Mouse (Mus musculus) intestine, embryonic 15.5 days (tissue): Measurements from ENCODE around the gene Rtn4rl2. TPM values are rescaled to one million over a fixed set of nuclear protein-coding genes. Genes with fewer than 3 reads are reported as not detected.
A peak's percentile ranks its signal among the peaks of the same experiment; 100 is the strongest.

Source experiments
- ATAC-seq: fragments of 200-750 bp; cut with Nextera tagmentation; 2 replicates; pipeline ENCODE4 v1.8.0; 2017; ENCODE audit warnings: moderate TSS enrichment, moderate library complexity
- H3K27ac ChIP-seq: fragments of 300-500 bp; sonication (generic); 2 replicates; pipeline ENCODE4 v1.5.1; 2015; ENCODE audit warnings: mild to moderate bottlenecking, inconsistent platforms
- H3K27me3 ChIP-seq: fragments of 300-500 bp; sonication (generic); replicated peaks from 2 replicates; pipeline ENCODE4 v1.6.1; 2015; ENCODE audit warnings: inconsistent platforms
- H3K36me3 ChIP-seq: fragments of 300-500 bp; sonication (generic); 2 replicates; pipeline ENCODE4 v1.6.1; 2015; ENCODE audit warnings: inconsistent platforms
- H3K4me1 ChIP-seq: fragments of 300-500 bp; sonication (generic); replicated peaks from 2 replicates; pipeline ENCODE4 v1.6.1; 2015; ENCODE audit warnings: inconsistent platforms
- H3K4me2 ChIP-seq: fragments of 300-500 bp; sonication (generic); replicated peaks from 2 replicates; pipeline ENCODE4 v1.6.1; 2015; ENCODE audit warnings: mild to moderate bottlenecking, inconsistent platforms
- H3K4me3 ChIP-seq: fragments of 300-500 bp; sonication (generic); replicated peaks from 2 replicates; pipeline ENCODE4 v1.5.1; 2015; ENCODE audit warnings: inconsistent platforms
- H3K9ac ChIP-seq: fragments of 300-500 bp; sonication (generic); 2 replicates; pipeline ENCODE4 v1.6.1; 2015; ENCODE audit warnings: inconsistent platforms
- H3K9me3 ChIP-seq: fragments of 300-500 bp; sonication (generic); 2 replicates; pipeline ENCODE4 v1.6.1; 2016; ENCODE audit warnings: inconsistent platforms
- WGBS: fragments of 180-500 bp; shearing (Covaris S2); methylation state at CpG from one replicate; pipeline ENCODE4 v1.1.7; 2015; 5-methylcytosine and 5-hydroxymethylcytosine counted together
- polyA plus RNA-seq: library from polyadenylated mRNA; unstranded; fragments of >200 nt; fragmentation: Nextera tagmentation; extraction: Ambion mirVana; gene quantifications from 2 replicates; pipeline ENCODE4 v1.2.1, GENCODE M21; 2015

Rtn4rl2 gene
- polyA plus RNA-seq, 1 experiment from 2014 or later = 1.2 TPM

GRCm38 (mm10) chr2:84859991-84860780 is 26.3 kb downstream of the Rtn4rl2 start:
- no peak for ATAC-seq
- Histone ChIP-seq H3K36me3 (peaks cover 19% of the 10 kb centered on the region; the same call in 1 of the 2 replicates), H3K4me3 (no peak overlapping the region), H3K9me3 (no peaks in the 10 kb centered on the region), H3K27ac (no peak overlapping the region), H3K4me1 (no peaks in the 10 kb centered on the region), H3K9ac (no peak overlapping the region), H3K4me2 (no peak overlapping the region), H3K27me3 (no peaks in the 10 kb centered on the region)
- 85% methylated on average over 7 of the region's 7 CpGs for WGBS

DNA sequence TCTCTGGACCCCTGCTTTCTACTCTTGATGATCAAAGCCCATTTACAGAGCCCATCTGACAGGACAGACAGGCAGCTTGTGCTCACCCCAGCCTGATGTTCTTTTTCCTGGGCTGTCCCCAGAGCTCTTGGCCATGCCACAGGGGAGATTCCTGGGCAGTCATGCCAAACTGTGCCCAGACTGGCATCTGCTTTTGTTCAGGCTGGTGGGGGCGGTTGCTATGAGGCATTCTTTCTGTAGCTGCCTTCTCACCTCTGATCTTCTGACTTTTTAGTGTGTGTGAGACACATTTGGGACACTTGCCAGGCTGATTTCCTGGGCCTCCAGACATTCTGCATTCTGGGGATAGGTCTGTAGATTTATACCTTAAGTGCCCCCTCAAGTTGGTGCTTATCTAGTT is 28.0 kb downstream of the Rtn4rl2 start:
- Histone ChIP-seq H3K27me3 (no peaks in the 10 kb centered on the region), H3K27ac (no peak overlapping the region), H3K4me3 (no peak overlapping the region), H3K4me2 (no peak overlapping the region), H3K9me3 (no peaks in the 10 kb centered on the region), H3K4me1 (no peaks in the 10 kb centered on the region), H3K9ac (no peak overlapping the region), H3K36me3 (peaks cover 30% of the 10 kb centered on the region)
- 79% methylated on average over 1 of the region's 1 CpGs for WGBS
- ATAC-seq = no peak

GRCm38 (mm10) chr2:84855732-84856131 is 30.8 kb downstream of the Rtn4rl2 start:
- H3K4me1 ChIP-seq = peaks cover 4% of the 10 kb centered on the region; the same call in 1 of the 2 replicates
- no peak overlapping the region for H3K9ac ChIP-seq
- no peak overlapping the region for H3K27ac ChIP-seq
- no peaks in the 10 kb centered on the region for H3K9me3 ChIP-seq
- 54% methylated on average over 2 of the region's 2 CpGs for WGBS
- ATAC-seq = peak; percentile 44; the same call in 1 of the 2 replicates
- no peaks in the 10 kb centered on the region for H3K27me3 ChIP-seq
- no peak overlapping the region for H3K4me3 ChIP-seq
- H3K36me3 ChIP-seq = peaks cover 17% of the 10 kb centered on the region
- no peak overlapping the region for H3K4me2 ChIP-seq

- H3K27me3 ChIP-seq = no peaks in the 10 kb centered on the region
- H3K4me1 ChIP-seq = peaks cover 9% of the 10 kb centered on the region
- peak overlapping the region; percentile 47 for H3K4me2 ChIP-seq
- H3K36me3 ChIP-seq = peaks cover 14% of the 10 kb centered on the region
- H3K27ac ChIP-seq = peak overlapping the region; percentile 7; the same call in 1 of the 2 replicates
- no peaks in the 10 kb centered on the region for H3K9me3 ChIP-seq
- 0 out of 2 replicates have a peak overlapping the region, but pooled peaks have one; percentile 17 for H3K4me3 ChIP-seq
- ATAC-seq = peak; percentile 92
- 35% methylated on average over 23 of the region's 23 CpGs for WGBS
- no peak overlapping the region for H3K9ac ChIP-seq
These were observed 35.1 kb downstream of the Rtn4rl2 start for GRCm38 (mm10) chr2:84851130-84852040.

- Histone ChIP-seq H3K27me3 (no peaks in the 10 kb centered on the region), H3K4me2 (peak overlapping the region; percentile 47), H3K9me3 (no peaks in the 10 kb centered on the region), H3K27ac (peak overlapping the region; percentile 46; the same call in 1 of the 2 replicates), H3K4me3 (no peak overlapping the region), H3K9ac (no peak overlapping the region), H3K36me3 (peaks cover 14% of the 10 kb centered on the region), H3K4me1 (peaks cover 9% of the 10 kb centered on the region)
- peak; percentile 41; the same call in 1 of the 2 replicates for ATAC-seq
- 46% methylated on average over 7 of the region's 7 CpGs for WGBS
These were observed 35.9 kb downstream of the Rtn4rl2 start for GRCm38 (mm10) chr2:84850407-84851129.

DNA sequence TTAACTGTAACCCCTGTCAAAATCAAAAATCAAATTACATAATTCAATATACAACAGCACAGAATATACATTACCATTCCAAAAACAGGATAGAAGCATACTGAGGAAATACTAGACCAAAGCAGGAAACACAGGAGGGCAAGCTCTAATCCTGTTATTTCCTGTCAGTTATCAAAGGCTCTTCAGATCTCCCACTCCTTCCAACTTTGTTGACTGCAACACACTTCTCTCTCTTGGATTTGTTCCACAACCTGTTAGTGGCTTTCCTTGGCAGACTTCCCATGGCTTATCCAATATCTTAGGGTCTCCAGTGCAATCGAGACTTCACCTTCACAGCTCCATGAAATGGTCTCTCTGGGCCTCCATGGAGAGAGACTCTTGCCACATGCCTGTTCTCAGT is 41.3 kb downstream of the Rtn4rl2 start:
- ATAC-seq = no peak
- no peaks in the 10 kb centered on the region for H3K27me3 ChIP-seq
- H3K4me3 ChIP-seq = no peak overlapping the region
- 69% methylated on average over 1 of the region's 1 CpGs for WGBS
- peaks cover 15% of the 10 kb centered on the region for H3K4me1 ChIP-seq
- no peak overlapping the region for H3K9ac ChIP-seq
- no peaks in the 10 kb centered on the region for H3K9me3 ChIP-seq
- H3K4me2 ChIP-seq = no peak overlapping the region
- H3K36me3 ChIP-seq = 0 out of 2 replicates have a peak, but pooled peaks cover 3% of the 10 kb centered on the region
- no peak overlapping the region for H3K27ac ChIP-seq

GRCm38 (mm10) chr2:84843654-84844053 is 42.9 kb downstream of the Rtn4rl2 start:
- Histone ChIP-seq H3K4me1 (peaks cover 24% of the 10 kb centered on the region), H3K4me2 (no peak overlapping the region), H3K27ac (no peak overlapping the region), H3K9me3 (no peaks in the 10 kb centered on the region), H3K4me3 (no peak overlapping the region), H3K27me3 (no peaks in the 10 kb centered on the region), H3K36me3 (no peaks in the 10 kb centered on the region), H3K9ac (no peak overlapping the region)
- no peak for ATAC-seq
- 76% methylated on average over 6 of the region's 6 CpGs for WGBS

- Histone ChIP-seq H3K4me1 (peaks cover 29% of the 10 kb centered on the region), H3K9me3 (no peaks in the 10 kb centered on the region), H3K9ac (no peak overlapping the region), H3K27ac (no peak overlapping the region), H3K36me3 (no peaks in the 10 kb centered on the region), H3K27me3 (no peaks in the 10 kb centered on the region), H3K4me2 (peak overlapping the region; percentile 97), H3K4me3 (peak overlapping the region; percentile 60; the same call in 1 of the 2 replicates)
- peak; percentile 42; the same call in 1 of the 2 replicates for ATAC-seq
These were observed 44.6 kb downstream of the Rtn4rl2 start for GRCm38 (mm10) chr2:84841905-84842304.

DNA sequence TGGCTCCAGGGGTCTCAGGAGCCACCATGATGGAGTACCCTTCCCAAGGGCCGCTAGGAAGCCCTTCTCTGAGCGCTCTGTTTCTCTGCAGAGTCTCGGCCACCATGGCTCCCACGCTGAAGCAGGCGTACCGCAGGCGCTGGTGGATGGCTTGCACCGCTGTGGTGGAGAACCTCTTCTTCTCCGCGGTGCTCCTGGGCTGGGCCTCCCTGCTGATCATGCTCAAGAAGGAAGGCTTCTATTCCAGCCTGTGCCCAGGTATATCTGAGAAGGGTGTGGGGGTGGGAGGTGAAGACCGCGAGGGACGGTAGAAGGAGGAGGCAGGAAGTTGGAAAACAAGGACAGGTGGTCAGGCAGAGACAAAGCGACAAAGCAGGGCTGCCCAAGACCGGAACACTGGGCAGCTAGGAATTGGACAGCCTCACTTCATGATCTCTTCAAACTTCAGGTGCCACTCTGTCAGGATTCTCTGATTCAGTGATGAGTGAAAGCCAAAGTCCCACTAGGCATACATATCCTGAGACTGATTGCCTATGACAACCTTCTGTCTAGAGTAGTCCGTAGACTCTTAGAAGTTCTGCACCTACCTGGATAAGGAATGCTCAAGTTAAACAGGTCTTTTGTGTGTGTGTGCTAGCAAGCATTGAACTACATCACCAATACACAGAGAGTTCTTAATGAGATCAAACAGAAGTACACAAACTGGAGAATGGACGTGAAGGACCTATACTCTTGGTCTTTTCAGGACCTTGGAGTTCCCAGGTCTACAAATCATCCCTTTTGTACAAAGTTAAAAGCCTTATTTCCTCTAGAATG is 45.6 kb downstream of the Rtn4rl2 start:
- Histone ChIP-seq H3K27me3 (no peaks in the 10 kb centered on the region), H3K4me2 (peak overlapping the region; percentile 97), H3K4me3 (peak overlapping the region; percentile 60), H3K36me3 (no peaks in the 10 kb centered on the region), H3K27ac (peak overlapping the region; percentile 91), H3K9me3 (no peaks in the 10 kb centered on the region), H3K9ac (peak overlapping the region; percentile 77), H3K4me1 (peaks cover 29% of the 10 kb centered on the region)
- WGBS = 5% methylated on average over 17 of the region's 17 CpGs
- peak; percentile 30 for ATAC-seq

DNA sequence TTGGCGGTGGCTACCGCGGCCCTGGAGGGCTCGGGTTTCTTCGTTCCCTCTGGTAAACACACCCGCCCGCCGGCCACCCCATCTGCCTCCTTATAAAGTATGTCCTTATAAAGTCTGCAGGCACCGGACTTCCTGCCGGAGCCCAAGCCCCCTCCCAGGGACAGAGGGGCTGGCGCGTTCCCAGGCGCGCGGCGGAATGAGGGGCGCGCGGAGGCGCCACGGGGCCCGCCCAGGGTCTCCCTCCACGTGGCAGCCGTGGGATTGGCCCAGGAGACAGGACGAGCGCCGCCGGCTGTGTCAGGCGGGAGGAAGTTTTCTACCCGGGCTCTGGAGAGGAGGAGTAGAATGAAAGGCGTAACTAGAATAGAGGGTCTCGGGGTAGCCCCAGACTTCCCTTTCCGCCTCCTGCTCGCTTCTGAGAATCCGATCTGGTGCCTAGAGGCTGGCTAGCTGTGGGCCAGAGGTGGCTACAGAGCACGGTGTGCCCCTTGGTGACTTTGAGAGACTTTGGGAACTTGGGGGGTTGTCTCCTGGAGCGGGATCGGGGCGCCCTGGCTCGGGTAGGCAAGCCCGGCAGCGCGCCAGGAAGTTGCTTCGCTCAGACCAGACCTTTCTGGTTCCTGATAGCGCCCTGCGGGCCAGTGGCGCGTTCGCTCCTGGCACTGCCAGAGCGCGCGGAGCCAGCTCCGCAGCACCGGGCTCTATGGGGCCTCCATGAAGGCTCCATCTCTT is 46.3 kb downstream of the Rtn4rl2 start:
- peak; percentile 88 for ATAC-seq
- under 1% methylated on average over 54 of the region's 54 CpGs for WGBS

More for the DNA sequence above, 46.3 kb downstream of the Rtn4rl2 start:
- peak overlapping the region; percentile 77 for H3K9ac ChIP-seq
- H3K4me2 ChIP-seq = peak overlapping the region; percentile 97
- H3K27me3 ChIP-seq = no peaks in the 10 kb centered on the region
- peaks cover 29% of the 10 kb centered on the region for H3K4me1 ChIP-seq
- peak overlapping the region; percentile 60 for H3K4me3 ChIP-seq
- no peaks in the 10 kb centered on the region for H3K36me3 ChIP-seq
- no peaks in the 10 kb centered on the region for H3K9me3 ChIP-seq
- H3K27ac ChIP-seq = peak overlapping the region; percentile 91
